Mouse (Mus musculus) CH12.LX (cell line): ENCODE measurements around the gene Bend3. TPM values are rescaled to one million over a fixed set of nuclear protein-coding genes. Genes with fewer than 3 reads are reported as not detected.

Experiments used
- DNase-seq: peaks from one replicate; pipeline ENCODE4 v3.0.0-alpha.2; 2013; ENCODE audit errors: extremely low read depth
- H3K27ac ChIP-seq: 2 replicates; pipeline ENCODE4 v1.5.1; 2012; ENCODE audit warnings: low read depth, mild to moderate bottlenecking, control low read depth, moderate library complexity; ENCODE audit not compliant: insufficient read depth
- H3K27me3 ChIP-seq: replicated peaks from 2 replicates; pipeline ENCODE3; 2012; ENCODE audit warnings: inconsistent platforms
- H3K36me3 ChIP-seq, 2 experiments: replicated peaks in 1 of 2; 2 replicates each; pipeline versions ENCODE3 to v1.6.1; 2012; ENCODE audit warnings: inconsistent platforms in 1 of 2, low read length in 1 of 2, mild to moderate bottlenecking in 1 of 2, mixed read lengths in 1 of 2, moderate library complexity in 1 of 2; ENCODE audit not compliant: control insufficient read depth in 1 of 2, insufficient read depth in 1 of 2
- H3K4me1 ChIP-seq, 2 experiments: 2 replicates each; pipeline ENCODE4 v1.6.1; 2012; ENCODE audit warnings: inconsistent platforms in 1 of 2, moderate library complexity in 1 of 2; ENCODE audit not compliant: insufficient read depth in 2 of 2, control insufficient read depth in 1 of 2
- H3K4me2 ChIP-seq: 2 replicates; pipeline ENCODE4 v1.6.1; 2012; ENCODE audit warnings: low read depth, mild to moderate bottlenecking, control low read depth; ENCODE audit not compliant: poor library complexity, insufficient read depth, severe bottlenecking
- H3K4me3 ChIP-seq, 3 experiments: fragments of 150-350 bp in 1 of 3; sonication (generic) in 1 of 3; replicated peaks in 1 of 3; 2 replicates each; pipeline versions ENCODE3 to v1.5.1; 2011 to 2012; ENCODE audit warnings: low read depth in 2 of 3, low read length in 2 of 3, mild to moderate bottlenecking in 2 of 3, moderate library complexity in 2 of 3, control low read depth in 1 of 3, improper control_type of control experiment in 1 of 3, inconsistent platforms in 1 of 3, mixed read lengths in 1 of 3; ENCODE audit not compliant: poor library complexity in 1 of 3
- H3K79me2 ChIP-seq: replicated peaks from 2 replicates; pipeline ENCODE4 v1.6.1; 2012; ENCODE audit warnings: mild to moderate bottlenecking, moderate library complexity; ENCODE audit not compliant: control insufficient read depth, poor library complexity, insufficient read depth, severe bottlenecking; ENCODE audit errors: extremely low read depth
- H3K9ac ChIP-seq: 2 replicates; pipeline ENCODE4 v1.6.1; 2012; ENCODE audit warnings: low read depth, mild to moderate bottlenecking, control low read depth, moderate library complexity; ENCODE audit not compliant: insufficient read depth
- H3K9me3 ChIP-seq: replicated peaks from 2 replicates; pipeline ENCODE3; 2012; ENCODE audit warnings: low read length, inconsistent platforms, mixed read lengths
- BHLHE40 ChIP-seq: IDR thresholded peaks from 2 replicates; pipeline ENCODE4 v1.6.1; 2011; ENCODE audit warnings: mild to moderate bottlenecking, low read depth, low read length, improper control_type of control experiment
- CHD1 ChIP-seq: IDR thresholded peaks from 2 replicates; pipeline ENCODE4 v1.6.1; 2012; ENCODE audit warnings: low read depth, low read length, improper control_type of control experiment, inconsistent platforms
- CTCF ChIP-seq, 2 experiments: IDR thresholded peaks in 1 of 2; conservative IDR thresholded peaks in 1 of 2; 2 replicates each; pipeline ENCODE4 v1.5.1; 2011 to 2012; ENCODE audit warnings: low read depth in 2 of 2, low read length in 2 of 2, improper control_type of control experiment in 1 of 2, inconsistent platforms in 1 of 2, mild to moderate bottlenecking in 1 of 2, moderate library complexity in 1 of 2
- E2F4 ChIP-seq: IDR thresholded peaks from 2 replicates; pipeline ENCODE4 v1.6.1; 2011; ENCODE audit warnings: low read depth, low read length, improper control_type of control experiment; ENCODE audit not compliant: insufficient replicate concordance
- ELF1 ChIP-seq: IDR thresholded peaks from 2 replicates; pipeline ENCODE4 v1.6.1; 2014; ENCODE audit warnings: low read depth, mild to moderate bottlenecking, inconsistent platforms, low read length, improper control_type of control experiment
- EP300 ChIP-seq: IDR thresholded peaks from 2 replicates; pipeline ENCODE4 v1.6.1; 2011; ENCODE audit warnings: low read length, improper control_type of control experiment
- ETS1 ChIP-seq: conservative IDR thresholded peaks from 2 replicates; pipeline ENCODE4 v1.6.1; 2012; ENCODE audit warnings: low read depth, mild to moderate bottlenecking, inconsistent platforms, low read length, improper control_type of control experiment, moderate library complexity
- GABPA ChIP-seq: IDR thresholded peaks from 2 replicates; pipeline ENCODE4 v1.6.1; 2012; ENCODE audit warnings: low read depth, low read length, improper control_type of control experiment, inconsistent platforms; ENCODE audit not compliant: insufficient replicate concordance
- HCFC1 ChIP-seq: IDR thresholded peaks from 2 replicates; pipeline ENCODE4 v1.6.1; 2012; ENCODE audit warnings: low read depth, mild to moderate bottlenecking, inconsistent platforms, low read length, improper control_type of control experiment
- IRF4 ChIP-seq: IDR thresholded peaks from 2 replicates; pipeline ENCODE4 v1.6.1; 2014; ENCODE audit warnings: low read depth, mild to moderate bottlenecking, inconsistent platforms, low read length, improper control_type of control experiment
- JUN ChIP-seq: IDR thresholded peaks from 2 replicates; pipeline ENCODE4 v1.6.1; 2011; ENCODE audit warnings: low read depth, mild to moderate bottlenecking, low read length, improper control_type of control experiment, moderate library complexity; ENCODE audit not compliant: insufficient read depth
- JUND ChIP-seq: conservative IDR thresholded peaks from 2 replicates; pipeline ENCODE4 v1.6.1; 2011; ENCODE audit warnings: low read depth, low read length, improper control_type of control experiment
- KAT2A ChIP-seq: IDR thresholded peaks from 2 replicates; pipeline ENCODE4 v1.6.1; 2012; ENCODE audit warnings: low read length, improper control_type of control experiment, inconsistent platforms; ENCODE audit not compliant: insufficient replicate concordance
- MAX ChIP-seq: IDR thresholded peaks from 2 replicates; pipeline ENCODE4 v1.6.1; 2011; ENCODE audit warnings: low read length, improper control_type of control experiment
- MAZ ChIP-seq: IDR thresholded peaks from 2 replicates; pipeline ENCODE4 v1.6.1; 2012; ENCODE audit warnings: low read depth, mild to moderate bottlenecking, inconsistent platforms, low read length, improper control_type of control experiment, moderate library complexity
- MEF2A ChIP-seq: IDR thresholded peaks from 2 replicates; pipeline ENCODE4 v1.6.1; 2014; ENCODE audit warnings: low read depth, mild to moderate bottlenecking, inconsistent platforms, low read length, improper control_type of control experiment, borderline replicate concordance
- MXI1 ChIP-seq: IDR thresholded peaks from 2 replicates; pipeline ENCODE4 v1.6.1; 2011; ENCODE audit warnings: mild to moderate bottlenecking, low read depth, low read length, improper control_type of control experiment
- NELFE ChIP-seq: IDR thresholded peaks from 2 replicates; pipeline ENCODE4 v1.6.1; 2011; ENCODE audit warnings: low read depth, low read length, improper control_type of control experiment
- PAX5 ChIP-seq: IDR thresholded peaks from 2 replicates; pipeline ENCODE4 v1.6.1; 2012; ENCODE audit warnings: low read length, inconsistent platforms, mixed read lengths
- POLR2A ChIP-seq: IDR thresholded peaks from 2 replicates; pipeline ENCODE4 v1.6.1; 2011; ENCODE audit warnings: low read depth, mild to moderate bottlenecking, improper control_type of control experiment, low read length
- RAD21 ChIP-seq: IDR thresholded peaks from 2 replicates; pipeline ENCODE4 v1.6.1; 2011; ENCODE audit warnings: low read depth, mild to moderate bottlenecking, low read length, improper control_type of control experiment, moderate library complexity
- RCOR1 ChIP-seq: conservative IDR thresholded peaks from 2 replicates; pipeline ENCODE4 v1.6.1; 2012; ENCODE audit warnings: low read depth, mild to moderate bottlenecking, inconsistent platforms, low read length, improper control_type of control experiment
- SMC3 ChIP-seq: IDR thresholded peaks from 2 replicates; pipeline ENCODE4 v1.6.1; 2011; ENCODE audit warnings: low read depth, low read length, improper control_type of control experiment
- TCF12 ChIP-seq: IDR thresholded peaks from 2 replicates; pipeline ENCODE4 v1.6.1; 2014; ENCODE audit warnings: low read depth, mild to moderate bottlenecking, inconsistent platforms, low read length, improper control_type of control experiment
- USF1 ChIP-seq: IDR thresholded peaks from 2 replicates; pipeline ENCODE4 v1.6.1; 2014; ENCODE audit warnings: low read depth, mild to moderate bottlenecking, inconsistent platforms, low read length, improper control_type of control experiment
- USF2 ChIP-seq: conservative IDR thresholded peaks from 2 replicates; pipeline ENCODE4 v1.6.1; 2011; ENCODE audit warnings: low read depth, low read length, improper control_type of control experiment
- ZC3H11A ChIP-seq: IDR thresholded peaks from 2 replicates; pipeline ENCODE4 v1.6.1; 2012; ENCODE audit warnings: low read depth, mild to moderate bottlenecking, inconsistent platforms, low read length, improper control_type of control experiment
- ZKSCAN1 ChIP-seq: IDR thresholded peaks from 2 replicates; pipeline ENCODE4 v1.6.1; 2012; ENCODE audit warnings: low read depth, inconsistent platforms, low read length, improper control_type of control experiment, borderline replicate concordance
- ZMIZ1 ChIP-seq: IDR thresholded peaks from 2 replicates; pipeline ENCODE4 v1.6.1; 2012; ENCODE audit warnings: low read depth, mild to moderate bottlenecking, inconsistent platforms, low read length, improper control_type of control experiment
- ZNF384 ChIP-seq: IDR thresholded peaks from 2 replicates; pipeline ENCODE4 v1.6.1; 2012; ENCODE audit warnings: low read depth, low read length, improper control_type of control experiment, inconsistent platforms
- dilution Hi-C: fragments of 300-500 bp; cut with MboI; formaldehyde crosslinking; loops from 2 replicates; pipeline ENCODE4 v1.14.3; 2020; ENCODE audit warnings: low sequenced_read_pairs; ENCODE audit not compliant: extremely low pct_unique_long_range_greater_than_20kb, extremely low pct_ligation_motif_present
- in situ Hi-C: fragments of 300-500 bp; cut with MboI; formaldehyde crosslinking; loops from 3 replicates; pipeline ENCODE4 v1.14.3; 2019; ENCODE audit warnings: low sequenced_read_pairs, low pct_ligation_motif_present, low pct_unique_long_range_greater_than_20kb, mixed read lengths
- polyA plus RNA-seq: library from polyadenylated mRNA; unstranded; fragments of >175 nt; gene quantifications from 2 replicates; pipeline ENCODE4 v1.2.1, GENCODE M21; 2012; ENCODE audit warnings: low read depth; ENCODE audit not compliant: insufficient read length
- total RNA-seq, 2 experiments: library from RNA; depleted of rRNA; stranded (reverse); fragments of 300-350 nt in 1 of 2; fragments of >200 nt in 1 of 2; gene quantifications; 2 replicates each; pipeline ENCODE4 v1.2.3; 2012 to 2014

Bend3 gene
- total and polyA plus RNA-seq, 3 experiments = 7.4 to 18.9 (median 8.7) TPM

DNA sequence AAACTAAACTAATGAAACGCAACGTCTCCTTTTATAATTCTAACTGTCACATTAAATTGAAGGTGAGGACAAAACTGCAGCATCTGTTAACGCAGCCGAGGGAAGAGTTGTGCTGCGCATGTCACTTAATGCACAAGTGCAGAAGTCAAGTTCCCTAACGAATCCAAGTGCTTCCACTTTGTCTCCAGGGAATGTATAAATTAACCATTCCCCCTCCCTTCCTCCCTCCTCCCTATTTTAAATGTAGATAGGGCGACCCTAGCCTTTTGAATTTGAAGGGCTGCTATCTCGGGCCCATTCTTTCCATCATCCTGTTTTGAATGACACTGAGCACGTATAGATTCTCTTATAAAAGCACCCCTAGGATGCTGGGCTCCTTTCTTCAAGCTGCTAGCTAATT is 1.2 kb upstream of the Bend3 start:
- H3K36me3 ChIP-seq = no peaks in the 10 kb centered on the region
- peak overlapping the region; percentile 69 for H3K4me2 ChIP-seq
- no peak overlapping the region for H3K27ac ChIP-seq
- peaks cover 4 to 37% of the 10 kb centered on the region in 2 experiments; a peak in 3 of 4 replicates for H3K4me1 ChIP-seq
- dilution Hi-C loops (no loop called here), in situ Hi-C loops (no loop called here)
- H3K4me3 ChIP-seq = peak overlapping the region in 1 of 3 experiments; percentile 85
- no peaks in the 10 kb centered on the region for H3K27me3 ChIP-seq
- no peak for DNase-seq
- TF ChIP-seq RCOR1 = no peak
- TF ChIP-seq ELF1 = no peak
- TF ChIP-seq BHLHE40 = no peak
- TF ChIP-seq SMC3 = no peak
- no peak for TF ChIP-seq MEF2A
- no peak for TF ChIP-seq CHD1
- no peak for TF ChIP-seq MAX
- no peak for TF ChIP-seq TCF12
- TF ChIP-seq GABPA = no peak
- no peak for TF ChIP-seq JUN
- no peak for TF ChIP-seq ZNF384
- no peak for TF ChIP-seq ETS1
- no peak for TF ChIP-seq MAZ
- no peak for TF ChIP-seq ZC3H11A
- TF ChIP-seq CTCF (conservative IDR thresholded peaks at IDR 0.05 in 1 of 2, IDR thresholded peaks at IDR 0.05 in 1 of 2; ENCODE audit: low read depth in 2 of 2, low read length in 2 of 2) = no peak
- no peak for TF ChIP-seq ZKSCAN1
- TF ChIP-seq JUND = no peak
- TF ChIP-seq IRF4 = no peak
- no peak for TF ChIP-seq POLR2A
- peaks cover 22% of the 10 kb centered on the region; the same call in 1 of the 2 replicates for H3K79me2 ChIP-seq
- no peaks in the 10 kb centered on the region for H3K9me3 ChIP-seq
- H3K9ac ChIP-seq = peak overlapping the region; percentile 50

DNA sequence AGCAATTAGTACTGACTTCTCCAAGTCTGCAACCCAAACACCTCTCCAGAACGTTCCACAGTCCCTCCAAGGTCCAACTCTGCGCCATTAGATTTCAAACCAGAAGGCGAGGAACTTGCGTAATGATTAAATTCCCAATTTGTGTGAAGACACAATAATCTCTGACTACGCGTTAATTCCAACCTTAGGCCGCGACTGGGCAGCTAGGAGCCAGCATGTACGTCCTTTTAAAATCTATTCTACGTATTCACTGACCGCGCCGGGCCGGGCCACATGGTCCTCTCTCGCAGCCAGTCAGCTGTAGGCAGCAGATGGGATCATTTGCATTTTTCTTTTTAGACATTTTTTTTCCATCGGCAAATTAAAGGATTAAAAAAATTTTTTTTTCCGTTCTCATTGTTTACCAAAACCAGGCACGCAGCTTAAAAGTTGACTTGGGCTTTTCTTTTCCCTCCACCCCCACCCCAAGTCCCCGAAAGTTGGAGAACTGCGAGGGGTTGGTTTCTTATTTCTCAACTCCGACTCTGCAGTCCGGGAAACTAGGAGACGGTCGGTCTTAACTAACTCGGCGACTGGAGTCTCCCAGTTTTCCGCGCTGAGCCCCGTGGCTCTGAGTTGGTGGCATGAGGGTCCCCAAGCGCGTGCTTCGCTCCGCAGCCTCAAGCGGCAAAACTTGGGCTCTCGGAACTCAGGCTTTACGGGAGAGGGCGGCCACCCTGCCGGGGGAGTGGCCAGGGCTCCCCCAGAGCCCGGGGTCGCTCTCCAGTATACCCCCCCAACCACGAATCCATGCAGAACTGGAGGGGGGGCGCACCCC is 558 bp upstream of the Bend3 start:
- Histone ChIP-seq H3K4me1 (peaks cover 4 to 43% of the 10 kb centered on the region in 2 experiments; a peak in 3 of 4 replicates), H3K27me3 (no peaks in the 10 kb centered on the region), H3K79me2 (peaks cover 25% of the 10 kb centered on the region; the same call in 1 of the 2 replicates), H3K9me3 (no peaks in the 10 kb centered on the region), H3K4me2 (peak overlapping the region; percentile 69), H3K27ac (peak overlapping the region; percentile 88; the same call in 1 of the 2 replicates), H3K4me3 (peak overlapping the region; percentile 62 to 99 (median 85)), H3K9ac (peak overlapping the region; percentile 99), H3K36me3 (no peaks in the 10 kb centered on the region)
- DNase-seq = peak; percentile 72
- in situ Hi-C loops (no loop called here), dilution Hi-C loops (no loop called here)
- TF ChIP-seq RAD21 (no peak), BHLHE40 (peak; percentile 33; the same call in 1 of the 2 replicates), MXI1 (peak; percentile 90), TCF12 (0 out of 2 replicates have a peak, but pooled peaks have one; percentile 10), ZMIZ1 (no peak), HCFC1 (no peak; the same call in 1 of the 2 replicates), ELF1 (no peak), PAX5 (no peak), ZNF384 (peak; percentile 90), USF2 (no peak; the same call in none of the 2 replicates), JUN (no peak), KAT2A (no peak), RCOR1 (no peak; the same call in 1 of the 2 replicates), MEF2A (no peak; the same call in 1 of the 2 replicates), NELFE (peak; percentile 60), E2F4 (no peak), CHD1 (no peak), ZC3H11A (no peak), USF1 (peak; percentile 76), EP300 (peak; percentile 67; the same call in 1 of the 2 replicates)
